12 mouse cellular contexts compared by ENCODE assay signal in the genomic region with DNA sequence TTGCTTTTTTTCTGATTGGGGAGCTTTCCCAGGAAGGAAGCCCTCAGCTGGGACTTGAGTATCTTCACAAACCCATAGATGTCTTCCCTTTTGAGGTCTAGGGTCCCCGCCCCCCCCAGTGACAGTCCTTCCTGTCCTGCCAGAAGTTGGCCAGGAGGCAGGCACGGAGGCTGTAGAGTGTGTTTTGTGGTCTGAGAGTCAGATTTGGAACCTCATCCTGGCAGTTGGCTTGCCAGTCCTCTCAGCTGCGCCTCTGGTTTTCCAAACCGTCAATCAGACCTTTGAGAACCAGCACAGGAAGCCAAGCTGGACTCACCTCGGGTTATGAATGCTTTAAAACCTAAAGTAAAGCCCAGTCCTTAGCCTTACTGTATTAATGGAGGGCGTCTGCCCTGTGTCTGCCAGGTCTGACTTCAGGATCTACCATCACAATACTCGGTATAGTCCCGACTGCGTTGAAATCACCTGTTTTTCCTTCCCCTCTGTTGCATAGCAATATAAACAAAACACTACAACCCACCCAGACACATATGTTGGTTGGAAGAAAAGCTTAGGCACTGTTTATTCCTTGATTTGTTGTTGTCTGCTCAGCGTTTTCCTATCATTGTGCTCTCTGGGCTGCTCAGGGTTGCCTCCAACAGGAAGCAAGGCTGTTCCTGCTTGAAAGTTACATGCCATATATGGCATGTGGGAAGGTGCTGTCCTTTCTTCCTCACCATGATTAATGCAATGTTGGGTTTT. TPM values are rescaled to one million over a fixed set of nuclear protein-coding genes. Genes with fewer than 3 reads are reported as not detected.
DNase-seq lines count a peak whose midpoint lies in the region; ATAC-seq and TF ChIP-seq lines count a peak whose summit lies in the region.
"Had no signal": no experiment of that assay in that cellular context is flagged by ENCODE, and none has a peak within 500 bp of the region (broad histone marks: within the 10 kb centered on the region; RNA-seq: fewer than 3 reads in every experiment).

No protein-coding gene starts in this region.

- WGBS in intestine, embryonic 14.5 days = 54% methylated on average over 10 of the region's 10 CpGs
- WGBS in intestine, postnatal 0 days = 54% methylated on average over 10 of the region's 10 CpGs
- WGBS in intestine, embryonic 16.5 days = 56% methylated on average over 10 of the region's 10 CpGs
- WGBS in midbrain, embryonic 11.5 days = 86% methylated on average over 10 of the region's 10 CpGs

- H3K4me3 ChIP-seq in intestine, embryonic 14.5 days (ENCODE audit: low read depth, low read length) = no peak overlapping the region
- H3K4me3 ChIP-seq in intestine, postnatal 0 days (ENCODE audit: low read depth, low read length) = no peak overlapping the region
- no peak overlapping the region for H3K4me3 ChIP-seq in intestine, embryonic 16.5 days (ENCODE audit: low read length)
- no peak overlapping the region for H3K4me3 ChIP-seq in midbrain, embryonic 11.5 days (ENCODE audit: low read depth, low read length)
- H3K4me3 ChIP-seq: midbrain, embryonic 15.5 days had no signal

- H3K9me3 ChIP-seq in intestine, embryonic 14.5 days (ENCODE audit: control insufficient read depth, low read length) = no peaks in the 10 kb centered on the region
- no peaks in the 10 kb centered on the region for H3K9me3 ChIP-seq in intestine, postnatal 0 days (ENCODE audit: control insufficient read depth)
- no peaks in the 10 kb centered on the region for H3K9me3 ChIP-seq in intestine, embryonic 16.5 days (ENCODE audit: control insufficient read depth, low read length)
- H3K9me3 ChIP-seq in midbrain, embryonic 11.5 days (ENCODE audit: control insufficient read depth, low read length) = no peaks in the 10 kb centered on the region
- H3K9me3 ChIP-seq: midbrain, embryonic 15.5 days had no signal

- no peak for TF ChIP-seq CTCF in intestine, postnatal 0 days (IDR thresholded peaks at IDR 0.05; ENCODE audit: low read depth)

- H3K27ac ChIP-seq in intestine, embryonic 14.5 days (ENCODE audit: low read depth) = peak overlapping the region; percentile 16; the same call in 1 of the 2 replicates
- H3K27ac ChIP-seq in intestine, postnatal 0 days (ENCODE audit: low read depth, low read length) = no peak overlapping the region
- peak overlapping the region; percentile 21; the same call in 1 of the 2 replicates for H3K27ac ChIP-seq in intestine, embryonic 16.5 days (ENCODE audit: low read length)
- H3K27ac ChIP-seq in midbrain, embryonic 11.5 days (ENCODE audit: low read depth, low read length) = no peak overlapping the region
- H3K27ac ChIP-seq: midbrain, embryonic 15.5 days had no signal

- H3K36me3 ChIP-seq in intestine, embryonic 14.5 days (ENCODE audit: control insufficient read depth, insufficient read depth, low read length) = no peaks in the 10 kb centered on the region
- no peaks in the 10 kb centered on the region for H3K36me3 ChIP-seq in intestine, postnatal 0 days (ENCODE audit: control insufficient read depth, insufficient read depth)
- H3K36me3 ChIP-seq in intestine, embryonic 16.5 days (ENCODE audit: control insufficient read depth, insufficient read depth, low read length) = no peaks in the 10 kb centered on the region
- no peaks in the 10 kb centered on the region for H3K36me3 ChIP-seq in midbrain, embryonic 11.5 days (ENCODE audit: control insufficient read depth, insufficient read depth, low read length)
- H3K36me3 ChIP-seq: midbrain, embryonic 15.5 days had no signal

- peaks cover 41% of the 10 kb centered on the region for H3K4me1 ChIP-seq in intestine, embryonic 14.5 days (replicated peaks; ENCODE audit: control insufficient read depth, insufficient read depth, low read length)
- H3K4me1 ChIP-seq in intestine, postnatal 0 days (replicated peaks; ENCODE audit: control insufficient read depth, insufficient read depth, low read length) = no peaks in the 10 kb centered on the region
- peaks cover 22% of the 10 kb centered on the region for H3K4me1 ChIP-seq in intestine, embryonic 16.5 days (ENCODE audit: control insufficient read depth, insufficient read depth, low read length)
- H3K4me1 ChIP-seq in midbrain, embryonic 11.5 days (ENCODE audit: control insufficient read depth, insufficient read depth, low read length) = peaks cover 18% of the 10 kb centered on the region

- DNase-seq in intestine, embryonic 14.5 days (ENCODE audit: low spot score) = no peak
- no peak for DNase-seq in frontal cortex, postnatal 36 days (ENCODE audit: low spot score in 2 of 2)
- no peak for DNase-seq in urinary bladder, postnatal 4 days (ENCODE audit: low spot score in 2 of 2)
- DNase-seq in midbrain, embryonic 11.5 days (ENCODE audit: low spot score, missing footprints) = no peak
- DNase-seq: spleen, adult 18-20 months had no signal

- no peak overlapping the region for H3K4me2 ChIP-seq in intestine, embryonic 14.5 days (ENCODE audit: low read length)
- H3K4me2 ChIP-seq in intestine, postnatal 0 days (replicated peaks; ENCODE audit: low read depth) = no peak overlapping the region
- no peak overlapping the region for H3K4me2 ChIP-seq in intestine, embryonic 16.5 days (ENCODE audit: low read depth, low read length)
- H3K4me2 ChIP-seq in midbrain, embryonic 11.5 days = no peak overlapping the region
- H3K4me2 ChIP-seq: midbrain, embryonic 15.5 days had no signal

- H3K27me3 ChIP-seq in intestine, embryonic 14.5 days (replicated peaks; ENCODE audit: control insufficient read depth, insufficient read depth, low read length) = no peaks in the 10 kb centered on the region
- H3K27me3 ChIP-seq in intestine, postnatal 0 days (replicated peaks; ENCODE audit: control insufficient read depth, insufficient read depth, low read length) = peaks cover 4% of the 10 kb centered on the region
- no peaks in the 10 kb centered on the region for H3K27me3 ChIP-seq in intestine, embryonic 16.5 days (replicated peaks; ENCODE audit: control insufficient read depth, insufficient read depth, low read length)
- 0 out of 2 replicates have a peak, but pooled peaks cover 3% of the 10 kb centered on the region for H3K27me3 ChIP-seq in midbrain, embryonic 11.5 days (ENCODE audit: control insufficient read depth, insufficient read depth, low read length)
- H3K27me3 ChIP-seq: midbrain, embryonic 15.5 days had no signal

- no peak for ATAC-seq in intestine, embryonic 14.5 days (replicated peaks; ENCODE audit: low FRiP score, low TSS enrichment, low read depth)
- no peak for ATAC-seq in intestine, postnatal 0 days
- ATAC-seq in activated CD4-positive, CD25-positive, alpha-beta regulatory T cell, adult 4 months = peak; percentile 39
- ATAC-seq in intestine, embryonic 16.5 days = no peak
- peak; percentile 57 for ATAC-seq in megakaryocyte, adult 5-6 weeks (ENCODE audit: poor library complexity, severe bottlenecking)
- ATAC-seq in midbrain, embryonic 11.5 days (ENCODE audit: low FRiP score) = no peak
- ATAC-seq: midbrain, embryonic 15.5 days had no signal

- no peak overlapping the region for H3K9ac ChIP-seq in intestine, embryonic 14.5 days (ENCODE audit: low read length)
- no peak overlapping the region for H3K9ac ChIP-seq in intestine, postnatal 0 days (ENCODE audit: low read depth, low read length)
- no peak overlapping the region for H3K9ac ChIP-seq in intestine, embryonic 16.5 days (ENCODE audit: low read depth, low read length)
- no peak overlapping the region for H3K9ac ChIP-seq in midbrain, embryonic 11.5 days (ENCODE audit: low read length)
- H3K9ac ChIP-seq: midbrain, embryonic 15.5 days had no signal

RNA-seq across cellular contexts. Expression of gene Tspan2, which starts 4.0 kb away (rescaled TPM):
- 24.1 and 25.1 TPM in 2 replicates for polyA plus RNA-seq in intestine, embryonic 14.5 days (2014; fragmentation: Nextera tagmentation; extraction: Ambion mirVana)
- polyA plus RNA-seq in intestine, postnatal 0 days (2015; fragmentation: Nextera tagmentation; extraction: Ambion mirVana) = 12.0 and 12.6 TPM in 2 replicates
- 1 to 10 TPM; 1.0 to 1.8 TPM for polyA plus RNA-seq in activated CD4-positive, CD25-positive, alpha-beta regulatory T cell, adult 4 months (2017; shearing (Covaris generic))
- polyA plus RNA-seq in intestine, embryonic 16.5 days (2015; fragmentation: Nextera tagmentation; extraction: Ambion mirVana) = 15.0 and 15.2 TPM in 2 replicates
- total RNA-seq in megakaryocyte, adult 5-6 weeks (2015) = 4.0 and 4.7 TPM in 2 replicates
- total RNA-seq in megakaryocyte, adult 5-6 weeks (2017) = 2.7 and 2.8 TPM in 2 replicates
- 10.2 and 10.4 TPM in 2 replicates for polyA plus RNA-seq in midbrain, embryonic 11.5 days (2014; fragmentation: Nextera tagmentation; extraction: Ambion mirVana)

RNA-seq across cellular contexts. Expression of gene Tshb, which starts 44.2 kb away (rescaled TPM):
- polyA plus RNA-seq in intestine, embryonic 14.5 days (2014; fragmentation: Nextera tagmentation; extraction: Ambion mirVana) = 0.16 and 0.19 TPM in 2 replicates
- polyA plus RNA-seq in intestine, postnatal 0 days (2015; fragmentation: Nextera tagmentation; extraction: Ambion mirVana) = 0.08 and 0.16 TPM in 2 replicates
- polyA plus RNA-seq in activated CD4-positive, CD25-positive, alpha-beta regulatory T cell, adult 4 months (2017; shearing (Covaris generic)) = under 1 TPM in 1 of 2 experiments, not detected in 1; 0.17 TPM
- polyA plus RNA-seq in intestine, embryonic 16.5 days (2015; fragmentation: Nextera tagmentation; extraction: Ambion mirVana) = 0.10 TPM in 1 of 2 replicates, not detected in the other
- not detected in 2 replicates for total RNA-seq in megakaryocyte, adult 5-6 weeks (2015)
- total RNA-seq in megakaryocyte, adult 5-6 weeks (2017) = not detected in 2 replicates
- 0.03 and 0.20 TPM in 2 replicates for polyA plus RNA-seq in midbrain, embryonic 11.5 days (2014; fragmentation: Nextera tagmentation; extraction: Ambion mirVana)
- polyA plus RNA-seq: brain, embryonic 14.5 days; large intestine, adult 2 months had no signal

Comparison
In these comparisons a context has a peak if more than half of its experiments do, and no peak if none do; other contexts are left out.
1. H3K27ac ChIP-seq: peak in intestine, embryonic 14.5 days (single experiment) and intestine, embryonic 16.5 days (single experiment); none in intestine, postnatal 0 days (single experiment) and midbrain, embryonic 11.5 days (single experiment).
2. ATAC-seq: peak in activated CD4-positive, CD25-positive, alpha-beta regulatory T cell, adult 4 months (single experiment) and megakaryocyte, adult 5-6 weeks (single experiment); none in intestine, embryonic 14.5 days (single experiment), intestine, postnatal 0 days (single experiment), intestine, embryonic 16.5 days (single experiment) and midbrain, embryonic 11.5 days (single experiment).